Mouse (Mus musculus): ENCODE measurements around the gene Tpm1.

Gene Tpm1

GRCm38 (mm10) chr9:67045966-67046602 lies 3.1 kb downstream of the Tpm1 start:
- DNase-seq, result no peak

DNA sequence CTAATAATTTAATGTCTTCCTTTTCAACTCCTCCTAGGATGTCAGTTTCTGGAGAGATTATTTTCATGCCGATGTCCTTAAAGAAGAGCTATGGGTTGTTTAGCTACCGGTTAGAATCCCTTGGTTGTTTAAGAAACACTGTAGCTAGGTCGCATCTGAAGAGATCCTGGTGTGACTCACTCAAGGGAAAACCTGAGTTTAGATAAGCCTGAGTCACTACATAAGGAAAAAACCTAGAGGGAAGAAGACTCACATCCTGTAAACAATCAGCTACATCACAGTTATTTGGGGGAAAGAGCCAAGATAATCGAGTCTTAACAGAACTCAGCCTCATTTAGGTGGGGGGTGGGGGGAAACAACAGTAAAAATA lies 3.9 kb downstream of the Tpm1 start:
- no peak for DNase-seq

GRCm38 (mm10) chr9:67044551-67045305 lies 4.5 kb downstream of the Tpm1 start:
- DNase-seq, result peak; percentile 95

- DNase-seq, result peak; percentile 100
Observed at GRCm38 (mm10) chr9:67043231-67044199, 5.7 kb downstream of the Tpm1 start.

GRCm38 (mm10) chr9:67042813-67043207 lies 6.4 kb downstream of the Tpm1 start:
- DNase-seq, result peak; percentile 84

DNA sequence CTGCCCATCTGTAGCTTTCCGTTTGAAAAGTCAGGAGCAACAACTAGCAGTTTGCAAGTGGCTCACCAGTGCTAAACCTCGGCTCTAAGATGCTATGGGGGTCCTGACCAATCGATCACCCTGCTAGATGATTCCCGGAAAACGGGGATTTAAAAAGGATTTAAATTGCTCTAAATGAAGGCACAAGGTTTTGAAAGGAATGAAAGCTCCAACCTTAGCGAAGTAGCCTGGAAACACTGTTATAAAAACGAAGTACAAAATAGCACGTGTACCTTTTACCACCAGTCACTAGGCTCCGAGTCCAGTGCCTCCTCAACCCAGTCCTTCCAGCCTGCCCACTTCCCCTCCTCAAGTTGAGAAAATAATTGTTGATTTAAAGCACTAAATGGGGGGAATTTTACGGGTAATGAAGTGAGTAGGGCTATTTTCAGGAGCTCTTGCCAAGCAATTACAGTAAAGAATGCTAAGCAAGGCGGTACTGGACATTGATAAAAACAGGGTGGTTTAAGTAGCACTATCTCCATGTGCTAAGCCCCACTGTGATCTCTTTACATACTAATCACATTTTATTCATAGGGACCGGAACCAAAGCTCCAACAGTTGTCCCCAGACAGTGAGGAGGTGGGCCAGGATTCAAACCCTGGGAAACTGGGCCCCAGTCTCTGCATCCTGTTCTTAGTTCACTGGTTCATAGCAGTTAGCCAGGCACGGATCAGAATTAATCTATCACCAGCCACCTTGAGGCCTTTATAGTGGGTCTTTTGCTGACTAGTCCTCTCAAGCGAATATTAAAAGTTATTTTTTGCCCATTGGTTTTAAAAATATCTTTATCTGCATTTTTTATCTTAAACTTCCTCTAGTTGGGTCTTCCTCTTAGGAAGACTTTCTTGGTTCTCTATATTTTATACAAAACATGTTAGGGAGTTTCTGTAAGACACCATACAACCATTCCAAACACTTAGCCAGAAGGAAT lies 7.1 kb downstream of the Tpm1 start:
- peak; percentile 82 for DNase-seq

DNA sequence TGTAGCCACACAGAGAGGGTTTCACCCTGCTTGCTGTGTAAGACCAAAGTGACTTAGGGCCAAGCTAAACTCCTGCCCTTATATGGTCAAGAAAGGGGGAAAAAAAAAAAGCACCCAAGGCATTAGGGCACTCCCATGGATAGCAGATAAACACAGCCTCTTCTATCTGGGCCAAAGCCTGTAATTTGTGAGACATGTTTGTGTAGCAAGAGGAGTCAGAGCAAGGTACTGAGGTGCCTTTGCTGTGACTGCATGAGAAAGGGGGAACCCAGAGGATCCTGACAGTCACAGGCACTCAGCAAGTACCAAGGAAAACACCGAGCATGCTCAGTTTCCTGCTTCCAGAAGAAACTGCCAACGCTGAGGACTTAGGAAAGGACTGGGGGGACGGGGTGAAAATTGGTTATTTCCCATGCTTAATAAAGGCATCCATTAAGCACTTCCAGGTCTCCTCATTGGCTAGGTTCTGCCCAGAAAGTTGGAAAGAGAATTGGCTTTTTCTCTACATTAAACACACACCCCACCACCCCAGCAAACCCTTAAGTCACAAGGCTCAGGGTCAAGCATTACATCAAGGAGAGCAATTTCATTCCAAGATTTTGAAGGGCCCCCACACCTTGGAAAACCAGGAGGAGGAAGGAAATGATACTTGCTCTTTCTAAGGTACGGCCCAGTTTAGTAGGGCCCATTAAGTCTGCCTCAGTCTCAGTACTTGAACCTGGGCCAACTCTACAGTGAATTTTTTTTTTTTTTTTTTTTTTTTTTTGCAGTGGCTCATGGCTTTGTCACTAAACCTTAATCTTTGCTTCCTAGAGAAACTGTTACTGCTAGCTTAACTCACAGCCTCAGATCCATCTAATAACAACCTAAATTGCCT lies 8.0 kb downstream of the Tpm1 start:
- peak; percentile 92 for DNase-seq

DNA sequence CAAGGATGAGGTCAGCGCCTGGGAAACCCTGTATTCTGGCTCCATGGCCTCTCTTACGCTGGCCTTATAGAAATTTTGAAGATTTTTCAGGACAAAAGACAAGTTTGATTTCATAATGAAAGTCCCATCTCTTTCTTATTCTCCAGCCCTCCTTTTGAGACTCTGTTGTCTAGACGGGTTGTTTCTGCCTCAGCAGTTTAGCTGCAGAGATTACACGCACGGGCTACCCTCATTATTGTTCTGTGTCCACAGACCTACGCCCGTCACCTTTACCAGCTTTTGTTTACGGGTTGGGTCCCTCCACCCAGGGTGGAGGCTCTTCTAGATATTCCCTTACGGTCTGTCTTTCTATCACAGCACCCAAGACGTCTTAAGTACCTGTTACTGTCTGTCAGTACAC lies 9.3 kb downstream of the Tpm1 start:
- peak; percentile 83 for DNase-seq

DNA sequence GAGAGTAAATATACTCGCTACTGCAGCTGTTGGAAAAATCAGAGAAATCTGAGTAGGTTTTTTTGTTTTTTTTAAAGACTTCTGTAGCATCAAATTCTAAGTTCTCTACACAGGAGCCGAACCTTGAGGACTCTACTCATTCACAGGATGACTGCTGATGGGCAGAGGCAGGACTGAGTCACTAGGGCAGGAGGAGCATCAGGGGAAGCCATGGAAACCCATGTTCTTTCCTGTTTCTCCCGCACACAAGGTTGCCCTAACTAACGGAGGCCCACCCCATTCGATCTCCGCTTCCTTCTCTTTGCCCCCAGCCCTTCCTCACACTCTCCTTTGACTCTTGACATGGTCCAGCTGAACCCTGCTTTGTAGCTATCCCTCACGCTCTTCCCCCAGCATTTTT lies 10.5 kb downstream of the Tpm1 start:
- DNase-seq, result no peak

GRCm38 (mm10) chr9:67037666-67038065 lies 11.5 kb downstream of the Tpm1 start:
- peak; percentile 89 for DNase-seq

DNA sequence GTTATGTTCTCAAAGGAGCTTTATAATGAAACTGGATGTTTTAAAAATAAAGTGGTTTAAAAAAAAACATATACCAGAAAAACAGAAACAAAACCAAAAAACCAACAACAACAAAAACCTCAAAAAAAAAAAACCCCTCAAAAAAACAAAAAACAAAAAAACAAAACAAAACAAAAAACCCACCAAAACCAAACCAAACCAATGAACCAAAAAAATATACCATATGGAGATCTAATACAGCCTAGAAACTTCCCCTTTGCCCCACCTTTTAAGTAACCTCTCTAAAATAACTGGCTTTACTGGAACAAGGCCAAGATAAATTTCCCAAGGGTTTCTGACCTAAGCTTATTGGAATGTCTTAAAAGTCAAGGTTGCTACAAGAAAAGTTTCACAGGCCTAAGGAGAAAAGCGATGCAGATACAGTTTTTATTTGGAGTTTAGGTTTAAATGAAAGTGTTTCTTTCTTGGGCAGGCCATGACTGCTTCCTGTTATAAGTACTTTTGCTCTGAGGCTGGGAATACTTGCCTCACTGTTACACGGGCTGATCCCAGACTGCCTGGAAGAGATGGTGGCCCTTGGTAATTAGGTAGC lies 12.6 kb downstream of the Tpm1 start:
- no peak for DNase-seq

- peak; percentile 98 for DNase-seq
Observed at GRCm38 (mm10) chr9:67035957-67036451, 13.2 kb downstream of the Tpm1 start.

DNA sequence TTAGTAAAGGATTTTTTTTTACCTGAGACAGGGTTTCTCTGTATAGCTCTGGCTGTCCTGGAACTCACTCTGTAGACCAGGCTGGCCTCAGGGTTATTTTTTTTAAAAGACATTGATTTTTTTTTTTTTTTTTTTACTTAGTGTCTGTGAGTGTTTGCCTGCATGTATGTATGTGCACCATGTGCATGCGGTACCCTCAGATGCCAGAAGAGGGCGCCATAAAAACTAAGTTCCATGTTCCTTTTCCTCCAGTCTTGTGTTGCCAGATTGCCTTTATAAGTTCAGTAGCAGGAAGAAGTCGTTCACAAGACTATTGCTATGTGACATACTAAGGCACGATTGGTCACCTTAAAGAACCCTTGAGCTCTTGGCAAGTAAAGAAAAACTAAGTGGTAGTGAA lies 14.5 kb downstream of the Tpm1 start:
- no peak for DNase-seq

- no peak for DNase-seq
Observed at GRCm38 (mm10) chr9:67033016-67033415, 16.2 kb downstream of the Tpm1 start.

DNA sequence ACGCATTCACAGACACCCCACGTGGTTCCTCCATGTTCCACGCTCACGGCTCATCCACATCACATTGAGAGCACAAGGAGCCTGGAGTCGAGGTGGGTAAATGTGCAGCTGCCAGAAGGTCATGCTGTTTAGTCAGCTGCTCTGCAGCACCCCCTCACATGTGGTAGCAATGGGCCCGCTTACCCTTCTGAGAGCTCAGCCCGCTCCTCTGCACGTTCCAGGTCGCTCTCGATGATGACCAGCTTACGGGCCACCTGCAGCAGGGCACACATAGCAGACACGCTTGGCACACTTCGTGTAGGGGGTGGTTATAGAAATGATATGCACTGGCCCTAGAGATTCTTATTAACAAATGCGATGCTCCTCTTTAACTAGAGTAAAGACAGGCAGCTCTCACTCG lies 16.6 kb downstream of the Tpm1 start:
- DNase-seq, result peak; percentile 95

DNA sequence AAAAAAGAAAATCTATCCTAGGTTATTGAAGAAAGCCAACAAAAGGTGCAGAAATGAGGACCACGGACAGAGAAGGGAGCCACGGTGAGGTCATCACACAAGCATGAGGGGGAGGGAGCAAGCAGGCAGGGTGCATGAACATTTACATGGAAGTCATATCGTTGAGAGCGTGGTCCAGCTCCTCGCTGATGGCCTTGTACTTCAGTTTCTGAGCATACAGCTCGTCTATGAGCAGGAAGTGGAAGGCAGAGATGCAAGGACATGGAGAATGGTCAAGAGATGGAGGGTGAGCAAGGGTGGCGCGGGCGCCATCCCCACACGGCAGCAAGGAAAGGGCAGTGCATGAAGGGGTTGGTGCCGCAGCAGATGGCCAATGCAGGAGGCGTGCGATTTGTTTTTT lies 19.7 kb downstream of the Tpm1 start:
- DNase-seq, result peak; percentile 83

DNA sequence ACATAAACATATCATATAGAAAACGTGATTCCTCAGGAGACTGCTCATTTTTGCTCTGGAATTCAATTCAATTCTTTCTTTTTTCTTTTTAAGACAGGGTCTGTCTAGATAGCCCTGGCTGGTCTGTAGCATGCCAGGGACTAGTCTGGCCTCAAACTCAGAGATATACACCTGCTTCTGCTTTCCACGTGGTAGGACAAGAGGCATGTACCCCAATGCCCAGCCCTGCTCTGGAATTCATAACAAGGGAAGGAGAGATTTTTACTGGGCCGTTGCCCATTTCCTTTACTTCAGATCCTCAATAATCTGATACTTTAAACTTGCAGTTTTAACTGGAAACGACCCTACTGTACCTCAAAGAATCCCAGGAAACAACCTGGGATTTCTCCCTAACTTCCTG lies 20.3 kb downstream of the Tpm1 start:
- peak; percentile 66 for DNase-seq

- peak; percentile 75 for DNase-seq
Observed at GRCm38 (mm10) chr9:67028133-67028724, 21.0 kb downstream of the Tpm1 start.

DNA sequence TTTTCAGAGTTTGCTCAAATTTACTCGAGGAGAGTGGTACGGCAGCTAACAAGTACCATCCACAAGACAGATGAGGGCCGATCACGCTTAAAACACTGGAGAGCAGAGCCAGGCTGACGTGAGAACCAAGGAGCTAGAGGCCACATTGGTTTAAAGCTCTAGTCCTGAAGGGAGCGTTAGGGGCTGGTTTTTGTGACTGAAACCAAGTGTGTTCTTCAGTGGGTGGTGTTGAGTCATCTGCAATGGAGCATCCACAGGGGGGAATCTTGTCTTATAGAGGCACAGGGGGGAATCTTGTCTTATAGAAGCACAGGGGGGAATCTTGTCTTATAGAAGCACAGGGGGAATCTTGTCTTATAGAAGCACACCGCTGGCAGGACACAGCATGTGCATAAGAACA lies 22.3 kb downstream of the Tpm1 start:
- DNase-seq, result no peak

DNA sequence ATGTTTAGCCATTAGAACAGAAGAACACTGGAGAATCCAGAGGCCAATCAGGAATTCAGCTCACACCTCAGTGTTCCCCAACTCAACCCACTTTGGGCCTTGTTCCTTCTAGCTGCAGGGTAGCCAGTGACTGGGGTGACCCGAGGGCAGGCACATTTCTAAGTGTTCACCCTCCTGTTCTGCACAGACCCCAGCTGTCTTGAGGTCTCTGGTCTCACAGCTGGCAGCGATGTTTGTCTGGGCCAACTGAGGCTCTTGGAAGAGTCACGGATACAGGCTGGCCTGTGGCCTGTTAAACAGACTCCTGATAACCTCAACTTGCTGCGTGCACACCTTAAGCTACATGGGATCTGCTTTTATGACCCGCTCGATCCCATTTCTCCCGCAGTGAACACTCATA lies 23.1 kb downstream of the Tpm1 start:
- DNase-seq, result peak; percentile 89
